Mouse (Mus musculus) hindbrain, embryonic 13.5 days (tissue): ENCODE results near the gene Kcnip1. TPM values are rescaled to one million over a fixed set of nuclear protein-coding genes. Genes with fewer than 3 reads are reported as not detected.

ENCODE experiments used
- ATAC-seq: fragments of 200-750 bp; cut with Nextera tagmentation; 2 replicates; pipeline ENCODE4 v1.8.0; 2017; ENCODE audit warnings: moderate TSS enrichment; ENCODE audit not compliant: low FRiP score
- H3K27ac ChIP-seq: fragments of 300-500 bp; sonication (generic); 2 replicates; pipeline ENCODE4 v1.5.1; 2015; ENCODE audit warnings: inconsistent platforms, mild to moderate bottlenecking, moderate library complexity
- H3K27me3 ChIP-seq: fragments of 300-500 bp; sonication (generic); 2 replicates; pipeline ENCODE4 v1.6.1; 2015; ENCODE audit warnings: mild to moderate bottlenecking, inconsistent platforms
- H3K36me3 ChIP-seq: fragments of 300-500 bp; sonication (generic); 2 replicates; pipeline ENCODE4 v1.6.1; 2015; ENCODE audit warnings: mild to moderate bottlenecking, inconsistent platforms
- H3K4me1 ChIP-seq: fragments of 300-500 bp; sonication (generic); replicated peaks from 2 replicates; pipeline ENCODE4 v1.6.1; 2015; ENCODE audit warnings: inconsistent platforms
- H3K4me2 ChIP-seq: fragments of 300-500 bp; sonication (generic); 2 replicates; pipeline ENCODE4 v1.6.1; 2015; ENCODE audit warnings: inconsistent platforms, mild to moderate bottlenecking, moderate library complexity
- H3K4me3 ChIP-seq: fragments of 300-500 bp; sonication (generic); 2 replicates; pipeline ENCODE4 v1.5.1; 2015; ENCODE audit warnings: mild to moderate bottlenecking, inconsistent platforms
- H3K9ac ChIP-seq: fragments of 300-500 bp; sonication (generic); 2 replicates; pipeline ENCODE4 v1.6.1; 2015; ENCODE audit warnings: mild to moderate bottlenecking, inconsistent platforms
- H3K9me3 ChIP-seq: fragments of 300-500 bp; sonication (generic); 2 replicates; pipeline ENCODE4 v1.6.1; 2016; ENCODE audit warnings: inconsistent platforms
- WGBS: fragments of 180-500 bp; shearing (Covaris S2); methylation state at CpG from one replicate; pipeline ENCODE4 v1.1.7; 2015; 5-methylcytosine and 5-hydroxymethylcytosine counted together
- polyA plus RNA-seq: library from polyadenylated mRNA; unstranded; fragments of >200 nt; fragmentation: Nextera tagmentation; extraction: Ambion mirVana; gene quantifications from 2 replicates; pipeline ENCODE4 v1.2.1, GENCODE M21; 2015

Gene Kcnip1
- polyA plus RNA-seq, 1 experiment from 2014 or later = 71.3 TPM

DNA sequence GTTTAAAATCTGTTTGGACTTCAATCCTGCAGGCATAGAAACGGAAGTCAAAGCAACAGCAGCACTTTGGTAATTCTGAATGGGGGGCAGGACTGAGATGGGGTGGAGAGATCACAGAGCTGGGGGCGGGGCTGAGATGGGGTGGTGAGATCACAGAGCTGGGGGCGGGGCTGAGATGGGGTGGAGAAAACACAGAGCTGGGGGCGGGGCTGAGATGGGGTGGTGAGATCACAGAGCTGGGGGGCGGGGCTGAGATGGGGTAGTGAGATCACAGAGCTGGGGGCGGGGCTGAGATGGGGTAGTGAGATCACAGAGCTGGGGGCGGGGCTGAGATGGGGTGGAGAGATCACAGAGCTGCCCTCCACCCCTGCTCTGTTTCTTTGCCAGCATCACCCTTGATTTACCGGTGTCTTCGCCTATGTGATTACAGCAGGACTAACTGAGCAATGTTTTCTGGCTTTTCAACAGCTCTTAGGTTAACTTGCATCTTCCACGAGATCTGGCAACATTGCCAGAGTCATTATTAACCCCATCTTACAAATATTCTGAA lies 61.0 kb downstream of the Kcnip1 start:
- no peak for ATAC-seq
- Histone ChIP-seq H3K27ac (no peak overlapping the region), H3K9me3 (no peaks in the 10 kb centered on the region), H3K4me3 (no peak overlapping the region), H3K9ac (no peak overlapping the region), H3K36me3 (no peaks in the 10 kb centered on the region), H3K4me1 (peaks cover 8% of the 10 kb centered on the region; the same call in 1 of the 2 replicates), H3K27me3 (peaks cover 6% of the 10 kb centered on the region; the same call in 1 of the 2 replicates), H3K4me2 (no peak overlapping the region)
- 15% methylated on average over 8 of the region's 10 CpGs for WGBS

GRCm38 (mm10) chr11:33929412-33929811 lies 63.5 kb downstream of the Kcnip1 start:
- WGBS = 64% methylated on average over 11 of the region's 11 CpGs
- no peak for ATAC-seq
- H3K4me1 ChIP-seq = peaks cover 20% of the 10 kb centered on the region

DNA sequence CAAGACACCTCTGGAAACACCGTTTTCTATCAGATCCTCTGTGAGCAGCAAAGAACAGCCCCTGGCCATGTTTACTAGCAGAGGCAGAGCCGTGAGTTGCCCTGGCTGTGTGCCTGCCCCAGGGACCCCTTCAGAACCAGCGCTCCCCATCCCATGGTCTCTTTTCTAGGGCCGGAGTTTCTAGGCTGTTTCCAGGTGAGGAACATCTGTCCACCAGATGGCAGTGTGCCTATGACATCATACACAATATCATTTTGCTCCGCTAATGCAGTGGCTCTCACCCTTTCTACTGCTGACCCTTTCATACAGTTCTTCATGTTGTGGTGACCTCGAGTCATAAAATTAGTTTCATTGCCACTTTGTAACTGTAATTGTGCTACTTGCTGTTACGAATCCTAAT lies 64.3 kb downstream of the Kcnip1 start:
- Histone ChIP-seq H3K4me1 (peaks cover 20% of the 10 kb centered on the region), H3K27ac (no peak overlapping the region), H3K9ac (no peak overlapping the region), H3K27me3 (peaks cover 8% of the 10 kb centered on the region; the same call in 1 of the 2 replicates), H3K36me3 (no peaks in the 10 kb centered on the region), H3K4me2 (no peak overlapping the region), H3K9me3 (no peaks in the 10 kb centered on the region), H3K4me3 (no peak overlapping the region)
- 52% methylated on average over 7 of the region's 7 CpGs for WGBS
- no peak for ATAC-seq

More at GRCm38 (mm10) chr11:33929412-33929811, 63.5 kb downstream of the Kcnip1 start:
- H3K4me2 ChIP-seq = no peak overlapping the region
- no peak overlapping the region for H3K27ac ChIP-seq
- H3K9me3 ChIP-seq = no peaks in the 10 kb centered on the region
- no peaks in the 10 kb centered on the region for H3K36me3 ChIP-seq
- peaks cover 8% of the 10 kb centered on the region; the same call in 1 of the 2 replicates for H3K27me3 ChIP-seq
- H3K4me3 ChIP-seq = no peak overlapping the region
- no peak overlapping the region for H3K9ac ChIP-seq

DNA sequence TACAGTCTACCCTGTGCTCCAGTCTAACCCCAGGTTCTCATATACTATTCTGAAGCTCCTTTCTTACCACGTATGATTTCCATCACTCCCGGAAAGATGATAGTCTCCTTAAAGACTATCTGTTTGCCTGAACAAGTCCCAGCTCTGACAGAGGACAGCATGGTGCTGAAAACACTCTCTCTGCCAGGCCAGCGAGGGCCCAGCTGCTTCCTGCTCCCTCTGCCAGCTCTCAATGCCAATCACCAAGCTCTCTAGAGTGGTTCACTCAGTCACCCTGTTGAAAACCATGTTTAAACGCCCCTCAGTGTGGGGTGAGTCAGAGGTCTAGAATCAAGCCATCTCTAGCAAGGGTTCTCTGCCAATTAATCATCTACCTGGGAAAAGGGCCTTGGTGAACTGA lies 65.1 kb downstream of the Kcnip1 start:
- no peaks in the 10 kb centered on the region for H3K9me3 ChIP-seq
- no peak for ATAC-seq
- WGBS = 75% methylated on average over 4 of the region's 4 CpGs
- no peak overlapping the region for H3K27ac ChIP-seq
- H3K27me3 ChIP-seq = peaks cover 8% of the 10 kb centered on the region; the same call in 1 of the 2 replicates
- H3K4me2 ChIP-seq = no peak overlapping the region
- H3K4me1 ChIP-seq = peaks cover 20% of the 10 kb centered on the region
- H3K4me3 ChIP-seq = no peak overlapping the region
- no peaks in the 10 kb centered on the region for H3K36me3 ChIP-seq
- H3K9ac ChIP-seq = no peak overlapping the region

DNA sequence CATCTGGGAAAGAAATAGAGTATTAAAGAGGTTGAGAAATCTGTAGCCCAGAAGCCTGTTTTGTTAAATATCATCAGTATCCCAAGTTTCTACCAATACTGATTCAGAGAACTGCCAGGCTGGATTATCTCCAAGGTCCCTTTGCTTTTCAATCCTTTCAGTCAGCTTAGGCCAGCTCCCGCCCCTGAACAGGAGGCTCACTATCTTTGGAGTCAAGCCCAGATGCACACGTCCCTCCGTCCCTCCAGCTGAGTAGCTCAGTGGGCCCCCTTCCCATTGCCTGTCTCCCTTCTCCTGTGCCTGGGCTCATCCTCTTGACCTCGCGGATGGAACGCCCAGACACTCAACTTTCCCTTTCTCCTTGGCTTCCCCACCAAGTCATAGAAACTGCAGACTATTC lies 65.6 kb downstream of the Kcnip1 start:
- Histone ChIP-seq H3K27ac (no peak overlapping the region), H3K9me3 (no peaks in the 10 kb centered on the region), H3K9ac (no peak overlapping the region), H3K27me3 (peaks cover 8% of the 10 kb centered on the region; the same call in 1 of the 2 replicates), H3K4me3 (no peak overlapping the region), H3K4me2 (no peak overlapping the region), H3K36me3 (no peaks in the 10 kb centered on the region), H3K4me1 (peaks cover 15% of the 10 kb centered on the region)
- 63% methylated on average over 6 of the region's 6 CpGs for WGBS
- no peak for ATAC-seq

DNA sequence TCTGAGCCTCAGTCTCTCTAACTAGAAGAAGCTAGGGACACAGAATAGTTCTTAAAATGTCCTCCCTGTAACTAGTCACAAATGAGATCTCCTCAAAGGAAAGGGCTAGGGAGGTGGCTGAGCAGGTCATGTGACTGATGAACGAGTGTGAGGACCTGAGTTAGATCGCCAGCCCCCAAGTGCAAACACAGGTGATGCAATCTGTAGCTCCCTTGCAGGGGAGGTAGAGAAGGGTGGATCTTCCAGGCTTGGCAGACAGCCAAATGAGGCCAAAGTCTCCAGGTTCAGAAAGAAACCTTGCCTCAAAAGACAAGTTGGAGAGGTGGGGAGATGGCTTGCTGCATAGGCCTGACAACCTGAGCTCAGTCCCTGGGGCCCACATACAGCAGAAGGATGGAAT lies 66.4 kb downstream of the Kcnip1 start:
- 75% methylated on average over 2 of the region's 2 CpGs for WGBS
- no peak overlapping the region for H3K4me3 ChIP-seq
- H3K27ac ChIP-seq = no peak overlapping the region
- H3K9me3 ChIP-seq = no peaks in the 10 kb centered on the region
- H3K36me3 ChIP-seq = no peaks in the 10 kb centered on the region
- peaks cover 12% of the 10 kb centered on the region for H3K4me1 ChIP-seq
- ATAC-seq = no peak
- no peak overlapping the region for H3K4me2 ChIP-seq
- H3K9ac ChIP-seq = no peak overlapping the region
- peaks cover 8% of the 10 kb centered on the region; the same call in 1 of the 2 replicates for H3K27me3 ChIP-seq

DNA sequence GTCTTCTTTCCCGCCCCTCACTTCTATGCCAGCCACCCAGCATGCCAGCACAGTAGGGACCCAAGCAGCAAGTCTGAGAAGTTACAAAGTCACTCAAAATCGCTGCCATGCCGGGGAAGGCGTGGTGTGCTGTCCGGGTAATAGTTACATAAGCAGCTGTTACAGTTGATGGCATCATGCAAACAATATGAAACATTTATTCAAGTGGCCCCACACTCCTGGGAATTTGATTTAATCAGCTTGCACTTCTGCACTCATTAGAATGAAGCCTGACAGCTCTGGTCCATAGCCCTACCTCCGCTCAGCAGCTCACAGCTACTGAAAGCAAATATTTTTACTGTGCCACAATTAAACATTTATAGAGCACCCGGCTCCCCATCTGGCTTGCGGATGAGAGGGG lies 67.2 kb downstream of the Kcnip1 start:
- no peak overlapping the region for H3K4me2 ChIP-seq
- no peak overlapping the region; the same call in 1 of the 2 replicates for H3K27ac ChIP-seq
- ATAC-seq = no peak

DNA sequence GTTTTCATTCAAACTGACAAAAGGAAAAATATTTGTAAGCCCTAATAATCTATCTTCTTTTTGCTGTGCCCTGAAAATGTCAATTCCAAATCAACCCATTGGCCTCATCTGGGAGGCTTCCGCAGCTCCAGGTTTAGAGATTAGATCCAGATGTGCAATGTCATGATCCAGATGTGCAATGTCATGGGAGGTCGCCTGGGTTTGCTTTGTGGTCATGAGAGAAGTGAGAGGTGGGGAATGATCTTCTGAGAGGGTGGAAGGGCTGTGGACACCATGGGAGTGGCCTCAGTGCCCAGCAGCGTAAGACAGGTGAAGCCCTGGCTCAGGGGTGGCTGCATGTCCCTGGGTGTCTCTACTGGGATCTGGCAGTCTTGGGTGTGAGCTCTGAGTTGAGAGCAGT lies 69.9 kb downstream of the Kcnip1 start:
- Histone ChIP-seq H3K27ac (no peak overlapping the region), H3K9ac (no peak overlapping the region), H3K4me3 (no peak overlapping the region), H3K4me1 (peaks cover 12% of the 10 kb centered on the region), H3K27me3 (peaks cover 8% of the 10 kb centered on the region; the same call in 1 of the 2 replicates), H3K9me3 (no peaks in the 10 kb centered on the region), H3K4me2 (no peak overlapping the region), H3K36me3 (no peaks in the 10 kb centered on the region)
- ATAC-seq = no peak
- 79% methylated on average over 3 of the region's 3 CpGs for WGBS

More for the DNA sequence above, 67.2 kb downstream of the Kcnip1 start:
- Histone ChIP-seq H3K9ac (no peak overlapping the region), H3K4me3 (no peak overlapping the region), H3K36me3 (no peaks in the 10 kb centered on the region), H3K4me1 (peaks cover 12% of the 10 kb centered on the region), H3K9me3 (no peaks in the 10 kb centered on the region), H3K27me3 (peaks cover 11% of the 10 kb centered on the region; the same call in 1 of the 2 replicates)
- 70% methylated on average over 8 of the region's 8 CpGs for WGBS

DNA sequence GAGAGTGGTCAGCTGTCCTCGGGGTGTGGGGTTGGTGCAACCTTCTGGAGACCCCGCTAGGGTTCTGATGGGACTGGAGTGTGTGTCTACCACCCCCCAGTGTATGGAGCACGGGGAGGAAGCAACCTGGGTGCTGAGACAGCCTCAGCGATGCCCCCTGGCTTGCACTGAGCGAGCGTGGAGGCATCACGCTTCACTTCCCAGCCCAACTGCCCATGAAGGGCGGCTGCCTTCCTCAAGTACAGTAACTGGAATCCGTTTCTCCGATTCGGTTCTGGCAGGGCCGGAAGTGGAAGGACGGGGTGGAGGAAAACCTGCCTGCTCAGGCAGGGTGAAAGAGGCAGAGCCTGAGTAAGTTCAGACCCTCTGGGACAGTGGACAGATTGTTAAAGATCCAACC lies 71.5 kb downstream of the Kcnip1 start:
- peaks cover 14% of the 10 kb centered on the region for H3K4me1 ChIP-seq
- no peaks in the 10 kb centered on the region for H3K36me3 ChIP-seq
- no peak overlapping the region for H3K4me3 ChIP-seq
- peaks cover 5% of the 10 kb centered on the region; the same call in 1 of the 2 replicates for H3K27me3 ChIP-seq
- H3K9ac ChIP-seq = no peak overlapping the region
- no peak overlapping the region for H3K4me2 ChIP-seq
- no peak for ATAC-seq
- H3K9me3 ChIP-seq = no peaks in the 10 kb centered on the region
- H3K27ac ChIP-seq = no peak overlapping the region
- 67% methylated on average over 13 of the region's 13 CpGs for WGBS

DNA sequence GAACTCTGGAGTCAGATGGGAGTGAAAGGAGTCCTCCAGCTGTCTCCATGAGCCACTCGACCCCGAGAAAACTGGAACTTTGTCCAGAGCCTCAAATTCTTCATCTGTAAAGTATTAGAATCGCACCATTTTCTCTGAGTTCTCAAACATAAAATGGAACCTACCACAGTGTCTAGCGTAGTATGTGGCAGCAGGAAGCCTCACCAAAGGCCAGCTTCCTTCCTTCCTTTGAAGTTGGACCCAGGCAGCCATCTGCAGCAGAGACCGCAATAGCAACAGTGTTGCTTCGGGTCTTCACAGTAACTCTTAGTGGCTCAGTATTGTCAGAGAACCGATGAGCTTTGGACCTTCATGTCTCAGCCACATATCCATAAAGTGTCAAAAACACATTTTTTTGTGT lies 73.1 kb downstream of the Kcnip1 start:
- 80% methylated on average over 7 of the region's 7 CpGs for WGBS

GRCm38 (mm10) chr11:33918424-33918823 lies 74.5 kb downstream of the Kcnip1 start:
- H3K9ac ChIP-seq = no peak overlapping the region
- whole genome bisulfite sequencing = 48% methylated on average over 2 of the region's 2 CpGs

More for the DNA sequence above, 73.1 kb downstream of the Kcnip1 start:
- H3K27me3 ChIP-seq = peaks cover 4% of the 10 kb centered on the region; the same call in 1 of the 2 replicates
- H3K9me3 ChIP-seq = no peaks in the 10 kb centered on the region
- H3K9ac ChIP-seq = no peak overlapping the region
- H3K4me2 ChIP-seq = no peak overlapping the region
- H3K4me1 ChIP-seq = peaks cover 6% of the 10 kb centered on the region; the same call in 1 of the 2 replicates
- H3K36me3 ChIP-seq = no peaks in the 10 kb centered on the region
- no peak for ATAC-seq
- H3K27ac ChIP-seq = no peak overlapping the region
- H3K4me3 ChIP-seq = no peak overlapping the region

GRCm38 (mm10) chr11:33917574-33917973 lies 75.4 kb downstream of the Kcnip1 start:
- no peak overlapping the region for H3K9ac ChIP-seq
- H3K4me2 ChIP-seq = no peak overlapping the region
- no peak overlapping the region for H3K27ac ChIP-seq
- peaks cover 15% of the 10 kb centered on the region for H3K4me1 ChIP-seq
- peaks cover 10% of the 10 kb centered on the region; the same call in 1 of the 2 replicates for H3K27me3 ChIP-seq
- no peak overlapping the region for H3K4me3 ChIP-seq
- no peaks in the 10 kb centered on the region for H3K9me3 ChIP-seq
- WGBS = 24% methylated on average over 6 of the region's 6 CpGs
- peak; percentile 75 for ATAC-seq
- no peaks in the 10 kb centered on the region for H3K36me3 ChIP-seq

More at GRCm38 (mm10) chr11:33918424-33918823, 74.5 kb downstream of the Kcnip1 start:
- Histone ChIP-seq H3K4me2 (no peak overlapping the region), H3K36me3 (no peaks in the 10 kb centered on the region), H3K4me3 (no peak overlapping the region), H3K27me3 (peaks cover 7% of the 10 kb centered on the region; the same call in 1 of the 2 replicates), H3K27ac (no peak overlapping the region), H3K9me3 (no peaks in the 10 kb centered on the region), H3K4me1 (peaks cover 6% of the 10 kb centered on the region; the same call in 1 of the 2 replicates)
- ATAC-seq = no peak

- no peaks in the 10 kb centered on the region for H3K36me3 ChIP-seq
- no peak overlapping the region for H3K4me2 ChIP-seq
- H3K27me3 ChIP-seq = peaks cover 7% of the 10 kb centered on the region; the same call in 1 of the 2 replicates
- peaks cover 27% of the 10 kb centered on the region for H3K4me1 ChIP-seq
- no peak overlapping the region for H3K27ac ChIP-seq
- WGBS = 68% methylated on average over 12 of the region's 12 CpGs
- no peak for ATAC-seq
- no peak overlapping the region for H3K9ac ChIP-seq
- no peak overlapping the region for H3K4me3 ChIP-seq
- H3K9me3 ChIP-seq = no peaks in the 10 kb centered on the region
Measured at GRCm38 (mm10) chr11:33914216-33914615, 78.7 kb downstream of the Kcnip1 start.
